Mouse (Mus musculus): Measurements from ENCODE around the gene Lamtor2.

The Lamtor2 gene

GRCm38 (mm10) chr3:88542486-88542885 is 10.4 kb downstream of the Lamtor2 start:
- in situ Hi-C loops (cut with MboI, MseI) = no loop called here

- in situ Hi-C loops (cut with MboI, MseI) = no loop called here
Measured at GRCm38 (mm10) chr3:88541622-88542401, 11.1 kb downstream of the Lamtor2 start.

GRCm38 (mm10) chr3:88540085-88540484 is 12.8 kb downstream of the Lamtor2 start:
- in situ Hi-C loops (cut with MboI, MseI) = no loop called here

GRCm38 (mm10) chr3:88539397-88539796 is 13.5 kb downstream of the Lamtor2 start:
- in situ Hi-C loops (cut with MboI, MseI) = no loop called here

- in situ Hi-C loops (cut with MboI, MseI) = no loop called here
Measured at GRCm38 (mm10) chr3:88538271-88539145, 14.4 kb downstream of the Lamtor2 start.

- in situ Hi-C loops (cut with MboI, MseI) = no loop called here
Measured at GRCm38 (mm10) chr3:88537146-88537545, 15.7 kb downstream of the Lamtor2 start.

- in situ Hi-C loops (cut with MboI, MseI) = no loop called here
Measured at GRCm38 (mm10) chr3:88536103-88536930, 16.6 kb downstream of the Lamtor2 start.

- in situ Hi-C loops (cut with MboI, MseI) = no loop called here
Measured at GRCm38 (mm10) chr3:88535527-88535926, 17.3 kb downstream of the Lamtor2 start.

- in situ Hi-C loops (cut with MboI, MseI) = no loop called here
Measured at GRCm38 (mm10) chr3:88535005-88535404, 17.9 kb downstream of the Lamtor2 start.

GRCm38 (mm10) chr3:88533706-88534105 is 19.2 kb downstream of the Lamtor2 start:
- in situ Hi-C loops (cut with MboI, MseI) = no loop called here

- in situ Hi-C loops (cut with MboI, MseI) = no loop called here
Measured at GRCm38 (mm10) chr3:88532689-88533511, 20.0 kb downstream of the Lamtor2 start.

- in situ Hi-C loops (cut with MboI, MseI) = no loop called here
Measured at GRCm38 (mm10) chr3:88532299-88532674, 20.6 kb downstream of the Lamtor2 start, which contains the start of gene Mex3a. Gene Mex3a (plus strand): TSS chr3:88532395.

- in situ Hi-C loops (cut with MboI, MseI) = no loop called here
Measured at GRCm38 (mm10) chr3:88531348-88532298, 21.3 kb downstream of the Lamtor2 start.

- in situ Hi-C loops (cut with MboI, MseI) = no loop called here
Measured at GRCm38 (mm10) chr3:88530082-88530864, 22.6 kb downstream of the Lamtor2 start.

GRCm38 (mm10) chr3:88529204-88530000 is 23.5 kb downstream of the Lamtor2 start:
- in situ Hi-C loops (cut with MboI, MseI) = no loop called here

GRCm38 (mm10) chr3:88528646-88529045 is 24.2 kb downstream of the Lamtor2 start:
- in situ Hi-C loops (cut with MboI, MseI) = no loop called here

GRCm38 (mm10) chr3:88527565-88527964 is 25.3 kb downstream of the Lamtor2 start:
- in situ Hi-C loops (cut with MboI, MseI) = no loop called here
